Mouse (Mus musculus) stomach, embryonic 15.5 days (tissue): ENCODE measurements around the gene Ntm. TPM values are rescaled to one million over a fixed set of nuclear protein-coding genes. Genes with fewer than 3 reads are reported as not detected.

ENCODE experiments used
- ATAC-seq: fragments of 200-750 bp; cut with Nextera tagmentation; 2 replicates; pipeline ENCODE4 v1.8.0; 2017; ENCODE audit warnings: low read depth, moderate number of reproducible peaks, moderate TSS enrichment; ENCODE audit not compliant: insufficient read depth, low FRiP score
- H3K27ac ChIP-seq: fragments of 300-500 bp; sonication (generic); 2 replicates; pipeline ENCODE4 v1.5.1; 2015; ENCODE audit warnings: mild to moderate bottlenecking, inconsistent platforms
- H3K27me3 ChIP-seq: fragments of 300-500 bp; sonication (generic); replicated peaks from 2 replicates; pipeline ENCODE4 v1.6.1; 2015; ENCODE audit warnings: inconsistent platforms
- H3K36me3 ChIP-seq: fragments of 300-500 bp; sonication (generic); 2 replicates; pipeline ENCODE4 v1.6.1; 2015; ENCODE audit warnings: inconsistent platforms
- H3K4me1 ChIP-seq: fragments of 300-500 bp; sonication (generic); 2 replicates; pipeline ENCODE4 v1.6.1; 2015; ENCODE audit warnings: inconsistent platforms
- H3K4me2 ChIP-seq: fragments of 300-500 bp; sonication (generic); 2 replicates; pipeline ENCODE4 v1.6.1; 2015; ENCODE audit warnings: mild to moderate bottlenecking, inconsistent platforms
- H3K4me3 ChIP-seq: fragments of 300-500 bp; sonication (generic); replicated peaks from 2 replicates; pipeline ENCODE4 v1.5.1; 2015; ENCODE audit warnings: inconsistent platforms
- H3K9ac ChIP-seq: fragments of 300-500 bp; sonication (generic); 2 replicates; pipeline ENCODE4 v1.6.1; 2015; ENCODE audit warnings: inconsistent platforms
- H3K9me3 ChIP-seq: fragments of 300-500 bp; sonication (generic); 2 replicates; pipeline ENCODE4 v1.6.1; 2016; ENCODE audit warnings: inconsistent platforms
- WGBS: fragments of 180-500 bp; shearing (Covaris S2); methylation state at CpG from one replicate; pipeline ENCODE4 v1.1.7; 2015; 5-methylcytosine and 5-hydroxymethylcytosine counted together
- polyA plus RNA-seq: library from polyadenylated mRNA; unstranded; fragments of >200 nt; fragmentation: Nextera tagmentation; extraction: Ambion mirVana; gene quantifications from 2 replicates; pipeline ENCODE4 v1.2.1, GENCODE M21; 2015

Gene Ntm
- polyA plus RNA-seq, 1 experiment from 2014 or later: 14.5 TPM

- H3K27ac ChIP-seq: no peak overlapping the region
- no peak overlapping the region for H3K4me2 ChIP-seq
- H3K9ac ChIP-seq: no peak overlapping the region
- no peaks in the 10 kb centered on the region for H3K9me3 ChIP-seq
- ATAC-seq: no peak
- H3K4me1 ChIP-seq: no peaks in the 10 kb centered on the region
- no peaks in the 10 kb centered on the region for H3K36me3 ChIP-seq
- H3K4me3 ChIP-seq: no peak overlapping the region
- no peaks in the 10 kb centered on the region for H3K27me3 ChIP-seq
- WGBS: 63% methylated on average over 4 of the region's 4 CpGs
These were observed 490.7 kb downstream of the Ntm start for GRCm38 (mm10) chr9:29472226-29472625.

- Histone ChIP-seq H3K9ac (no peak overlapping the region), H3K36me3 (no peaks in the 10 kb centered on the region), H3K27me3 (no peaks in the 10 kb centered on the region), H3K4me3 (no peak overlapping the region), H3K4me2 (no peak overlapping the region), H3K4me1 (no peaks in the 10 kb centered on the region), H3K27ac (no peak overlapping the region), H3K9me3 (no peaks in the 10 kb centered on the region)
- ATAC-seq: no peak
- 77% methylated on average over 4 of the region's 4 CpGs for WGBS
These were observed 498.2 kb downstream of the Ntm start for GRCm38 (mm10) chr9:29464756-29465155.

GRCm38 (mm10) chr9:29462970-29463593 is 499.9 kb downstream of the Ntm start:
- no peaks in the 10 kb centered on the region for H3K27me3 ChIP-seq
- no peaks in the 10 kb centered on the region for H3K36me3 ChIP-seq
- H3K4me1 ChIP-seq: no peaks in the 10 kb centered on the region
- no peak overlapping the region for H3K27ac ChIP-seq
- no peak overlapping the region for H3K9ac ChIP-seq
- 60% methylated on average over 10 of the region's 10 CpGs for WGBS
- no peak overlapping the region for H3K4me2 ChIP-seq
- no peak; the same call in 1 of the 2 replicates for ATAC-seq
- no peaks in the 10 kb centered on the region for H3K9me3 ChIP-seq
- H3K4me3 ChIP-seq: no peak overlapping the region

- Histone ChIP-seq H3K27ac (no peak overlapping the region), H3K4me2 (no peak overlapping the region), H3K36me3 (no peaks in the 10 kb centered on the region), H3K9ac (no peak overlapping the region), H3K4me1 (no peaks in the 10 kb centered on the region), H3K4me3 (no peak overlapping the region), H3K9me3 (no peaks in the 10 kb centered on the region), H3K27me3 (no peaks in the 10 kb centered on the region)
- 16% methylated on average over 5 of the region's 5 CpGs for WGBS
- ATAC-seq: no peak
These were observed 504.9 kb downstream of the Ntm start for GRCm38 (mm10) chr9:29457976-29458572.

GRCm38 (mm10) chr9:29456014-29456413 is 506.9 kb downstream of the Ntm start:
- 89% methylated on average over 7 of the region's 7 CpGs for WGBS
- no peaks in the 10 kb centered on the region for H3K27me3 ChIP-seq
- no peak for ATAC-seq
- no peak overlapping the region for H3K4me3 ChIP-seq
- no peak overlapping the region for H3K27ac ChIP-seq
- H3K9ac ChIP-seq: no peak overlapping the region
- no peaks in the 10 kb centered on the region for H3K4me1 ChIP-seq
- no peak overlapping the region for H3K4me2 ChIP-seq
- no peaks in the 10 kb centered on the region for H3K9me3 ChIP-seq
- no peaks in the 10 kb centered on the region for H3K36me3 ChIP-seq

GRCm38 (mm10) chr9:29451232-29451631 is 511.7 kb downstream of the Ntm start:
- no peak for ATAC-seq
- no peak overlapping the region for H3K4me3 ChIP-seq
- no peaks in the 10 kb centered on the region for H3K9me3 ChIP-seq
- no peak overlapping the region for H3K27ac ChIP-seq
- no peak overlapping the region for H3K9ac ChIP-seq
- H3K4me2 ChIP-seq: no peak overlapping the region
- no peaks in the 10 kb centered on the region for H3K27me3 ChIP-seq
- 46% methylated on average over 1 of the region's 1 CpGs for WGBS
- H3K36me3 ChIP-seq: no peaks in the 10 kb centered on the region
- no peaks in the 10 kb centered on the region for H3K4me1 ChIP-seq

GRCm38 (mm10) chr9:29444001-29444400 is 518.9 kb downstream of the Ntm start:
- no peak overlapping the region for H3K9ac ChIP-seq
- no peak overlapping the region for H3K4me2 ChIP-seq
- no peak overlapping the region for H3K27ac ChIP-seq
- no peaks in the 10 kb centered on the region for H3K27me3 ChIP-seq
- 71% methylated on average over 4 of the region's 4 CpGs for WGBS
- no peaks in the 10 kb centered on the region for H3K36me3 ChIP-seq
- H3K4me3 ChIP-seq: no peak overlapping the region
- no peaks in the 10 kb centered on the region for H3K9me3 ChIP-seq
- no peaks in the 10 kb centered on the region for H3K4me1 ChIP-seq
- no peak for ATAC-seq

GRCm38 (mm10) chr9:29439401-29439800 is 523.5 kb downstream of the Ntm start:
- Histone ChIP-seq H3K36me3 (no peaks in the 10 kb centered on the region), H3K4me1 (no peaks in the 10 kb centered on the region), H3K27me3 (no peaks in the 10 kb centered on the region), H3K9me3 (no peaks in the 10 kb centered on the region), H3K9ac (no peak overlapping the region), H3K4me3 (no peak overlapping the region), H3K27ac (no peak overlapping the region), H3K4me2 (no peak overlapping the region)
- WGBS: 61% methylated on average over 5 of the region's 5 CpGs
- no peak for ATAC-seq

- 0 out of 2 replicates have a peak, but pooled peaks cover 4% of the 10 kb centered on the region for H3K4me1 ChIP-seq
- H3K4me2 ChIP-seq: no peak overlapping the region
- no peak overlapping the region for H3K9ac ChIP-seq
- H3K27ac ChIP-seq: no peak overlapping the region
- H3K27me3 ChIP-seq: no peaks in the 10 kb centered on the region
- H3K9me3 ChIP-seq: no peaks in the 10 kb centered on the region
- no peak for ATAC-seq
- no peaks in the 10 kb centered on the region for H3K36me3 ChIP-seq
- 46% methylated on average over 6 of the region's 6 CpGs for WGBS
- H3K4me3 ChIP-seq: no peak overlapping the region
These were observed 528.3 kb downstream of the Ntm start for GRCm38 (mm10) chr9:29434611-29435010.

GRCm38 (mm10) chr9:29433910-29434309 is 529.0 kb downstream of the Ntm start:
- no peak overlapping the region for H3K27ac ChIP-seq
- H3K4me3 ChIP-seq: no peak overlapping the region
- H3K9ac ChIP-seq: no peak overlapping the region
- H3K4me1 ChIP-seq: 0 out of 2 replicates have a peak, but pooled peaks cover 4% of the 10 kb centered on the region
- H3K9me3 ChIP-seq: no peaks in the 10 kb centered on the region
- ATAC-seq: no peak
- no peaks in the 10 kb centered on the region for H3K36me3 ChIP-seq
- H3K27me3 ChIP-seq: no peaks in the 10 kb centered on the region
- no peak overlapping the region for H3K4me2 ChIP-seq
- whole genome bisulfite sequencing: 6% methylated on average over 4 of the region's 4 CpGs

- no peaks in the 10 kb centered on the region for H3K27me3 ChIP-seq
- H3K4me2 ChIP-seq: no peak overlapping the region
- H3K9ac ChIP-seq: no peak overlapping the region
- no peak for ATAC-seq
- H3K4me1 ChIP-seq: 0 out of 2 replicates have a peak, but pooled peaks cover 4% of the 10 kb centered on the region
- H3K36me3 ChIP-seq: no peaks in the 10 kb centered on the region
- no peaks in the 10 kb centered on the region for H3K9me3 ChIP-seq
- 36% methylated on average over 7 of the region's 7 CpGs for WGBS
- H3K4me3 ChIP-seq: no peak overlapping the region
- H3K27ac ChIP-seq: no peak overlapping the region
These were observed 529.8 kb downstream of the Ntm start for GRCm38 (mm10) chr9:29433156-29433555.

- no peaks in the 10 kb centered on the region for H3K9me3 ChIP-seq
- no peaks in the 10 kb centered on the region for H3K36me3 ChIP-seq
- no peak overlapping the region for H3K4me3 ChIP-seq
- no peak for ATAC-seq
- H3K4me1 ChIP-seq: 0 out of 2 replicates have a peak, but pooled peaks cover 4% of the 10 kb centered on the region
- 77% methylated on average over 9 of the region's 9 CpGs for WGBS
- no peak overlapping the region for H3K27ac ChIP-seq
- no peaks in the 10 kb centered on the region for H3K27me3 ChIP-seq
- no peak overlapping the region for H3K9ac ChIP-seq
- no peak overlapping the region for H3K4me2 ChIP-seq
These were observed 531.4 kb downstream of the Ntm start for GRCm38 (mm10) chr9:29431590-29431989.
